Mouse (Mus musculus) neural tube, embryonic 13.5 days (tissue): ENCODE data around the gene Pitpnc1. TPM values are rescaled to one million over a fixed set of nuclear protein-coding genes. Genes with fewer than 3 reads are reported as not detected.
A peak's percentile ranks its signal among the peaks of the same experiment; 100 is the strongest.

ENCODE experiments used
- ATAC-seq: fragments of 200-750 bp; cut with Nextera tagmentation; 2 replicates; pipeline ENCODE4 v1.8.0; 2017; ENCODE audit warnings: low read depth, mild to moderate bottlenecking, moderate TSS enrichment, moderate library complexity
- H3K27ac ChIP-seq: fragments of 300-500 bp; sonication (generic); replicated peaks from 2 replicates; pipeline ENCODE4 v1.5.1; 2015; ENCODE audit warnings: moderate library complexity, mild to moderate bottlenecking, inconsistent platforms
- H3K27me3 ChIP-seq: fragments of 300-500 bp; sonication (generic); 2 replicates; pipeline ENCODE4 v1.6.1; 2015; ENCODE audit warnings: mild to moderate bottlenecking, inconsistent platforms
- H3K36me3 ChIP-seq: fragments of 300-500 bp; sonication (generic); 2 replicates; pipeline ENCODE4 v1.6.1; 2015; ENCODE audit warnings: mild to moderate bottlenecking, inconsistent platforms
- H3K4me1 ChIP-seq: fragments of 300-500 bp; sonication (generic); replicated peaks from 2 replicates; pipeline ENCODE4 v1.6.1; 2015; ENCODE audit warnings: inconsistent platforms
- H3K4me2 ChIP-seq: fragments of 300-500 bp; sonication (generic); 2 replicates; pipeline ENCODE4 v1.6.1; 2015; ENCODE audit warnings: inconsistent platforms, mild to moderate bottlenecking, moderate library complexity
- H3K4me3 ChIP-seq: fragments of 300-500 bp; sonication (generic); 2 replicates; pipeline ENCODE4 v1.5.1; 2015; ENCODE audit warnings: mild to moderate bottlenecking, inconsistent platforms
- H3K9ac ChIP-seq: fragments of 300-500 bp; sonication (generic); 2 replicates; pipeline ENCODE4 v1.6.1; 2015; ENCODE audit warnings: moderate library complexity, mild to moderate bottlenecking, inconsistent platforms
- H3K9me3 ChIP-seq: fragments of 300-500 bp; sonication (generic); 2 replicates; pipeline ENCODE4 v1.6.1; 2016; ENCODE audit warnings: inconsistent platforms
- WGBS: fragments of 180-500 bp; shearing (Covaris S2); methylation state at CpG from one replicate; pipeline ENCODE4 v1.1.7; 2015; 5-methylcytosine and 5-hydroxymethylcytosine counted together
- polyA plus RNA-seq: library from polyadenylated mRNA; unstranded; fragments of >200 nt; fragmentation: Nextera tagmentation; extraction: Ambion mirVana; gene quantifications from 2 replicates; pipeline ENCODE4 v1.2.1, GENCODE M21; 2015

Gene Pitpnc1
- polyA plus RNA-seq, 1 experiment from 2014 or later, result 39.2 TPM

GRCm38 (mm10) chr11:107428011-107428410 lies 42.5 kb downstream of the Pitpnc1 start:
- Histone ChIP-seq H3K27me3 (no peaks in the 10 kb centered on the region), H3K4me3 (no peak overlapping the region), H3K4me1 (peaks cover 14% of the 10 kb centered on the region; the same call in 1 of the 2 replicates), H3K9ac (no peak overlapping the region), H3K4me2 (no peak overlapping the region), H3K9me3 (no peaks in the 10 kb centered on the region), H3K36me3 (no peaks in the 10 kb centered on the region), H3K27ac (no peak overlapping the region)
- WGBS, result 91% methylated on average over 10 of the region's 10 CpGs
- ATAC-seq, result no peak

DNA sequence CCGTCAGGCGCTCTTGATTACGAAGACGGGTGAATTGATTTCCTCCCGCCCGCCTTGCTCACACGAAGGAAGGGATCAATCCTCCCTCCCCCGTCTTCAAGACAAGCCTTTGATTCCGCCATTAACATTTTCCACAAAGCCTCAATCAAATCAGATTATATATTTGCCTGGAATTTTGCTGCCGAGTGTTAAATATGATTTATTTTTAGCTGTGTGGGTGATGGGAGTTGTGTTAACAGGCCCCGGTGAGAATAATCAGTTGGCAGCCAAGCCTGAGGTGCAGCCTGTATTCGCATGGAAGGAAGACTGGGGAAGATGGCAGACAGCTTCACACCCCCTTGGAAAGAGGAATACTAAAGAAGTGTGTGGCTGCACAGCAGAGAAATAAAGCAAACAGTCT lies 46.3 kb downstream of the Pitpnc1 start:
- Histone ChIP-seq H3K27me3 (no peaks in the 10 kb centered on the region), H3K4me1 (peaks cover 11% of the 10 kb centered on the region), H3K4me3 (no peak overlapping the region), H3K36me3 (no peaks in the 10 kb centered on the region), H3K9ac (no peak overlapping the region), H3K9me3 (no peaks in the 10 kb centered on the region), H3K4me2 (no peak overlapping the region), H3K27ac (no peak overlapping the region)
- WGBS, result 83% methylated on average over 12 of the region's 12 CpGs
- no peak for ATAC-seq

DNA sequence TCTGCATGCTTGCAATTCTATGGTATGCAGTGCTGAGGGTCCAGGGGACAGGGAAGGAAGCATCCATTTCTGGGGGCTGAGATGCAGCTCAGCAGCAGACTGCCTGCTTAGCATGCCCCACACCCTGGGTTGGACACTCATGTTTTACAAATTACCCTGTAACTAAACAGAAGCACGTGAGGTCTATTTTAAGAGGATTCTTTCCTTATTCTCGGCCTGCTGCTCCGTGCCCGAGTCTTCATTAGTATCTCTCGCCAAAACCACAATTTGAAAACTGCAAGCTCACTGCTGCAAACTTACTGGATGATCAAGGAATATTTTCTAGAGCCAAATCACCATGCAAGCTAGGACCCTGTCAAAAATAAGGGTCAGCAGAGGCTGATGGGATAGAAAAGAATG lies 48.1 kb downstream of the Pitpnc1 start:
- no peaks in the 10 kb centered on the region for H3K27me3 ChIP-seq
- H3K4me3 ChIP-seq, result no peak overlapping the region
- H3K9ac ChIP-seq, result no peak overlapping the region
- H3K4me2 ChIP-seq, result no peak overlapping the region
- whole genome bisulfite sequencing, result 53% methylated on average over 5 of the region's 5 CpGs
- no peak for ATAC-seq
- peaks cover 14% of the 10 kb centered on the region for H3K4me1 ChIP-seq
- H3K27ac ChIP-seq, result 0 out of 2 replicates have a peak overlapping the region, but pooled peaks have one; percentile 28
- no peaks in the 10 kb centered on the region for H3K9me3 ChIP-seq
- no peaks in the 10 kb centered on the region for H3K36me3 ChIP-seq

GRCm38 (mm10) chr11:107421751-107422355 lies 48.6 kb downstream of the Pitpnc1 start:
- WGBS, result 62% methylated on average over 5 of the region's 5 CpGs
- ATAC-seq, result no peak
- Histone ChIP-seq H3K9ac (no peak overlapping the region), H3K9me3 (no peaks in the 10 kb centered on the region), H3K4me2 (no peak overlapping the region), H3K4me1 (peaks cover 19% of the 10 kb centered on the region), H3K4me3 (no peak overlapping the region), H3K27ac (no peak overlapping the region), H3K27me3 (no peaks in the 10 kb centered on the region), H3K36me3 (no peaks in the 10 kb centered on the region)

GRCm38 (mm10) chr11:107419925-107420324 lies 50.6 kb downstream of the Pitpnc1 start:
- H3K4me2 ChIP-seq, result no peak overlapping the region
- no peak for ATAC-seq
- no peaks in the 10 kb centered on the region for H3K27me3 ChIP-seq
- 40% methylated on average over 7 of the region's 7 CpGs for WGBS
- peaks cover 38% of the 10 kb centered on the region for H3K4me1 ChIP-seq
- H3K9me3 ChIP-seq, result no peaks in the 10 kb centered on the region
- H3K27ac ChIP-seq, result 0 out of 2 replicates have a peak overlapping the region, but pooled peaks have one; percentile 42
- no peaks in the 10 kb centered on the region for H3K36me3 ChIP-seq
- no peak overlapping the region for H3K4me3 ChIP-seq
- no peak overlapping the region for H3K9ac ChIP-seq

DNA sequence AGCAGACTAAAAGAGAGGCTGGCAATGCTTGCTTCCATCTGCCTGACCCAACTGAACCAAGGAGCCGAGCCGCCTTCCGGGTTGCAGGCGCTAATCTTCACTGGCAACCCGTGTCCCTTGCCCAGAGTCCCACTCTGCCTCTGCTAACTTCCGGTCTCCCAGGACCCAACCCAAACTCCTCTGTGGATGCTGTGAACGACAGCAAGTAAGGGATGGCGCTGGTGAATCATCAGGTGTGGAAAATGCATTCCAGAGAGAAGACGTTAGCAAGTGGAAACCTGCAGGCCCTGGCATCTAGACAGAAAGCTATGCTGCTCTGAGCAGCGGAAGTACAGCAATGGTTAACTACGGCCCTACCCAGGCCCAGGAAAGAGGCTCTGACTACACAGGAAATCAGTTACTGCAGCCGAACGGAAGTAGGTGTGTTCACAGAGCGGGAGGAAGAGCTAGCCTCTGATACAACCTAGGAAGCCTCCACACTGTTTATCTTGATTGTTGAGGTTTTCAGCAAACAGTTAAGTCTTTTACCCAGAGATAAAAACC lies 53.4 kb downstream of the Pitpnc1 start:
- Histone ChIP-seq H3K27ac (peak overlapping the region; percentile 66), H3K9me3 (no peaks in the 10 kb centered on the region), H3K4me2 (peak overlapping the region; percentile 37), H3K9ac (no peak overlapping the region), H3K4me3 (no peak overlapping the region), H3K36me3 (no peaks in the 10 kb centered on the region), H3K4me1 (peaks cover 57% of the 10 kb centered on the region), H3K27me3 (no peaks in the 10 kb centered on the region)
- ATAC-seq, result no peak
- WGBS, result 50% methylated on average over 14 of the region's 14 CpGs

DNA sequence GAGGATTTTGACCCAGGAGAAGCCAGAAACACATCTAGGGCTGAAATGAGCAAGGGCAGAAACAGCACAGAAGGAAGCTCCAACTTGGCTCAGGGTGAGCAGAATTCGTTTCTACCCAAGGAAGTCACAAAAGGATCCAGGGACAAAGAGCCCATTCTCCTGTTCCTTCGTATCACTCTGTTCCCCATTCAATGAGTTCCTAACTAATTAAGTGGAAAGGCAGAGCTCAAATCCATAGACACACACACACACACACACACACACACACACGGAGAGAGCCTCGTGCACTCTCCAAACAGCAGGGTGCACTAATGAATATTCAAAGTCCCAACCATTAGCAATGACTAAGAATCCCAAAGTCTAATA lies 54.0 kb downstream of the Pitpnc1 start:
- peaks cover 57% of the 10 kb centered on the region for H3K4me1 ChIP-seq
- H3K4me2 ChIP-seq, result peak overlapping the region; percentile 37
- no peaks in the 10 kb centered on the region for H3K27me3 ChIP-seq
- peak overlapping the region; percentile 66 for H3K27ac ChIP-seq
- no peak overlapping the region for H3K4me3 ChIP-seq
- H3K36me3 ChIP-seq, result no peaks in the 10 kb centered on the region
- 0 out of 2 replicates have a peak overlapping the region, but pooled peaks have one; percentile 2 for H3K9ac ChIP-seq
- 0 out of 2 replicates have a peak, but pooled peaks have one; percentile 42 for ATAC-seq
- 2% methylated on average over 4 of the region's 4 CpGs for WGBS
- no peaks in the 10 kb centered on the region for H3K9me3 ChIP-seq

- peaks cover 57% of the 10 kb centered on the region for H3K4me1 ChIP-seq
- H3K4me3 ChIP-seq, result no peak overlapping the region
- 36% methylated on average over 10 of the region's 10 CpGs for WGBS
- no peaks in the 10 kb centered on the region for H3K27me3 ChIP-seq
- no peaks in the 10 kb centered on the region for H3K36me3 ChIP-seq
- H3K4me2 ChIP-seq, result peak overlapping the region; percentile 37
- no peaks in the 10 kb centered on the region for H3K9me3 ChIP-seq
- no peak for ATAC-seq
- H3K9ac ChIP-seq, result 0 out of 2 replicates have a peak overlapping the region, but pooled peaks have one; percentile 2
- peak overlapping the region; percentile 66 for H3K27ac ChIP-seq
Measured at GRCm38 (mm10) chr11:107415901-107416560, 54.5 kb downstream of the Pitpnc1 start.

GRCm38 (mm10) chr11:107414996-107415747 lies 55.3 kb downstream of the Pitpnc1 start:
- Histone ChIP-seq H3K4me3 (no peak overlapping the region), H3K4me1 (peaks cover 57% of the 10 kb centered on the region), H3K36me3 (no peaks in the 10 kb centered on the region), H3K9me3 (no peaks in the 10 kb centered on the region), H3K27me3 (no peaks in the 10 kb centered on the region), H3K9ac (peak overlapping the region; percentile 0; the same call in 1 of the 2 replicates), H3K27ac (peak overlapping the region; percentile 52; the same call in 1 of the 2 replicates), H3K4me2 (no peak overlapping the region)
- ATAC-seq, result no peak
- 75% methylated on average over 11 of the region's 11 CpGs for WGBS

DNA sequence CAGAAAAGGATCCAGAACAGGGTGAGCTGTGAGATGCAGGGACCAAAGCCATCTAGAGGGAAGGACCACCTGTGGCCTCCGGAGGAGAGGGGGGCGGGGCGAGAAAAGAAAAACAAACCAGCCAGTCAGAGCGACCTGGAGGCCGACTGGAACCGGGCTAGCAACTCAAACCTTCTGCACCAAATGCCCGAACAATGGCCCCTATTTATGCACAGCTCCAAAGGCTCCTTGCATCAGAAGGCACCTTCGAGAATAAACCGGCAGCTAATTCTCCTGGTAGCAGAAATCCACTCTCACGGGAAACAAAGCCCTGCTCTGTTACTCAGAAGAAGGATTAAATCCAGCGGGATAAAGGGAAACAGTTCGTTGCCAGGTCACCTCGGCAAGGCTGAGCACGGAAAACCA lies 57.2 kb downstream of the Pitpnc1 start:
- peak; percentile 38; the same call in 1 of the 2 replicates for ATAC-seq
- no peaks in the 10 kb centered on the region for H3K9me3 ChIP-seq
- peak overlapping the region; percentile 55 for H3K9ac ChIP-seq
- peaks cover 52% of the 10 kb centered on the region for H3K4me1 ChIP-seq
- H3K27ac ChIP-seq, result peak overlapping the region; percentile 78
- H3K36me3 ChIP-seq, result no peaks in the 10 kb centered on the region
- H3K4me3 ChIP-seq, result peak overlapping the region; percentile 21
- no peaks in the 10 kb centered on the region for H3K27me3 ChIP-seq
- H3K4me2 ChIP-seq, result peak overlapping the region; percentile 48
- 2% methylated on average over 14 of the region's 14 CpGs for WGBS

- Histone ChIP-seq H3K4me2 (no peak overlapping the region), H3K9ac (no peak overlapping the region), H3K27ac (no peak overlapping the region), H3K4me1 (peaks cover 47% of the 10 kb centered on the region), H3K36me3 (no peaks in the 10 kb centered on the region), H3K4me3 (no peak overlapping the region), H3K27me3 (no peaks in the 10 kb centered on the region), H3K9me3 (no peaks in the 10 kb centered on the region)
- ATAC-seq, result no peak
- 85% methylated on average over 4 of the region's 4 CpGs for WGBS
Measured at GRCm38 (mm10) chr11:107412128-107412527, 58.4 kb downstream of the Pitpnc1 start.

GRCm38 (mm10) chr11:107411576-107411975 lies 58.9 kb downstream of the Pitpnc1 start:
- Histone ChIP-seq H3K27ac (no peak overlapping the region), H3K4me3 (no peak overlapping the region), H3K9ac (no peak overlapping the region), H3K4me1 (peaks cover 41% of the 10 kb centered on the region), H3K36me3 (no peaks in the 10 kb centered on the region), H3K4me2 (no peak overlapping the region), H3K27me3 (no peaks in the 10 kb centered on the region), H3K9me3 (no peaks in the 10 kb centered on the region)
- ATAC-seq, result no peak
- 77% methylated on average over 9 of the region's 9 CpGs for WGBS
